Mouse (Mus musculus) inflammation-experienced regulatory T-cells, adult 6 months (primary cell): ENCODE data around the gene Lurap1. TPM values are rescaled to one million over a fixed set of nuclear protein-coding genes. Genes with fewer than 3 reads are reported as not detected.

Experiments used
- ATAC-seq: one replicate; pipeline ENCODE4 v1.8.0; 2017
- polyA plus RNA-seq, 3 experiments: library from polyadenylated mRNA; unstranded; fragments of 100-300 nt; shearing (Covaris generic); gene quantifications; one replicate each; pipeline ENCODE4 v1.2.1; 2017

Lurap1 gene
- polyA plus RNA-seq, 3 experiments from 2014 or later: 0.43 to 0.75 (median 0.63) TPM

DNA sequence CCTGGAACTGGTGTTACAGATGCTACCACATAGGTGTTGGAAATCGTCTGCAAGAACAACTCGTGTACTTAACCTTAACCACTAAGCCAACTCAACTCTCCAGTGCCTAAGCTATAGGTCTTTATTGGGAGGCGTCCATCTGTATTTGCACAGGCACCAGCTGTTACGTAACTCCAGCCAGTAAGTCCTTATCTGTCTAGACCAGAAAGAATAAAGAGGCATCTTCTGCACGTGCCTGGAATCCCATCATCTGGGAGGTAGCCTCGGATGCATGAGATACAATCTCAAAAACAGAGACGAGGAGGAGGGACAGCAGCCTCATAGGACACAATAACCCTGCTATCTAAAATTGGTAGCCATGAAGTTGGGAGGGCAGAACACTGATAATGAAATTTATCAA, 50.2 kb downstream of the Lurap1 start:
- ATAC-seq: no peak

DNA sequence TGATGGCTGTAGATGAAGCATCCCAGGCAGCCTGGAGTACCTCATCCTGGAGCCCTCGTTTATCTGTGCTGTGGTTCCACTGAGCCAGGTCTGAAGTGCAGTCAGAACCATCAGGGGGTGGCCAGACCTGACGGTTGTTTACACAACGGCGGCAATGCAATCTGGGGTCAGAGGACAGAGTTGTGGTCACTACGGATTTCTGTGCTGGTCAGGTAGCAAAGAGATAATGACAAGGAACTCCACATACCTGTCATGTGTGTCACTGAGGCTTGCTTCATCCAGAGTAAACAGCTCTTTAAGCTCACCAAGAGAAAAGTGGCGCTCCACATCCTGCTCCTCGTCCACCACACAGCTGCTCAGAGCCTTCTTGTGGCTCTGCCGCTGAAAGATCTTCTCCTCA, 53.9 kb downstream of the Lurap1 start:
- ATAC-seq: no peak

- no peak for ATAC-seq
These were observed 54.8 kb downstream of the Lurap1 start for GRCm38 (mm10) chr4:116096291-116096690.

- ATAC-seq: no peak
These were observed 62.5 kb downstream of the Lurap1 start for GRCm38 (mm10) chr4:116088510-116089249.

Other genes starting within 250 kb of the Lurap1 start
- not detected for gene Dmbx1, start 211.4 kb downstream of the Lurap1 start, polyA plus RNA-seq
- gene Faah, start 133.4 kb downstream of the Lurap1 start, polyA plus RNA-seq: 10 to 100 TPM; 29.0 to 64.8 (median 60.3) TPM
- 10 to 100 TPM; 21.2 to 33.3 (median 29.9) TPM for gene Nsun4, start 97.5 kb downstream of the Lurap1 start, polyA plus RNA-seq
- 100 to 1,000 TPM; 803 to 910 (median 862) TPM for gene Uqcrh, start 76.3 kb downstream of the Lurap1 start, polyA plus RNA-seq
- 10 to 100 TPM; 16.5 to 19.0 (median 18.0) TPM for gene Lrrc41, start 76.1 kb downstream of the Lurap1 start, polyA plus RNA-seq
- gene Rad54l, start 27.6 kb downstream of the Lurap1 start, polyA plus RNA-seq: 10 to 100 TPM in 1 of 3 experiments, 1 to 10 TPM in 2; 4.6 to 23.5 (median 5.7) TPM
- 10 to 100 TPM in 1 of 3 experiments, 1 to 10 TPM in 2; 7.5 to 11.5 (median 7.7) TPM for gene Pomgnt1, start 27.5 kb downstream of the Lurap1 start, polyA plus RNA-seq
- gene Tspan1, start 16.3 kb upstream of the Lurap1 start, polyA plus RNA-seq: not detected
- gene 1700042G07Rik, start 22.0 kb upstream of the Lurap1 start, polyA plus RNA-seq: not detected
- gene Gm49337, start 22.0 kb upstream of the Lurap1 start, polyA plus RNA-seq: not detected
- gene Pik3r3, start 70.3 kb upstream of the Lurap1 start, polyA plus RNA-seq: 1 to 10 TPM; 1.2 to 3.4 (median 2.3) TPM